In genomic region chr11:59656016-59656415, GRCm38 (mm10) we compare ENCODE assay signal across 10 mouse cellular contexts. TPM values are rescaled to one million over a fixed set of nuclear protein-coding genes. Genes with fewer than 3 reads are reported as not detected.
DNase-seq lines count a peak whose midpoint lies in the region; ATAC-seq and TF ChIP-seq lines count a peak whose summit lies in the region.
"Had no signal": no experiment of that assay in that cellular context is flagged by ENCODE, and none has a peak within 500 bp of the region (broad histone marks: within the 10 kb centered on the region; RNA-seq: fewer than 3 reads in every experiment).

No protein-coding gene starts in this region.

- H3K4me2 ChIP-seq in kidney, postnatal 0 days (ENCODE audit: low read length), result no peak overlapping the region
- no peak overlapping the region for H3K4me2 ChIP-seq in kidney, embryonic 14.5 days (replicated peaks; ENCODE audit: low read depth, low read length)
- no peak overlapping the region for H3K4me2 ChIP-seq in midbrain, embryonic 11.5 days

- 55% methylated on average over 7 of the region's 7 CpGs for WGBS in kidney, postnatal 0 days
- 66% methylated on average over 7 of the region's 7 CpGs for WGBS in kidney, embryonic 14.5 days
- WGBS in midbrain, embryonic 11.5 days, result 78% methylated on average over 7 of the region's 7 CpGs

- H3K9me3 ChIP-seq in kidney, postnatal 0 days (replicated peaks; ENCODE audit: low read length), result no peaks in the 10 kb centered on the region
- no peaks in the 10 kb centered on the region for H3K9me3 ChIP-seq in kidney, embryonic 14.5 days (ENCODE audit: control insufficient read depth, low read length)
- H3K9me3 ChIP-seq in midbrain, embryonic 11.5 days (ENCODE audit: control insufficient read depth, low read length), result no peaks in the 10 kb centered on the region

- ATAC-seq in kidney, postnatal 0 days (replicated peaks; ENCODE audit: low FRiP score, low read depth), result no peak
- no peak for ATAC-seq in kidney, embryonic 14.5 days (ENCODE audit: low FRiP score, low TSS enrichment)
- ATAC-seq in common myeloid progenitor, adult 5-6 weeks (replicated peaks; ENCODE audit: low read depth, poor library complexity, severe bottlenecking), result peak; percentile 38; the same call in 1 of the 2 replicates
- ATAC-seq in midbrain, embryonic 11.5 days (ENCODE audit: low FRiP score), result no peak

- H3K27me3 ChIP-seq in kidney, postnatal 0 days (ENCODE audit: insufficient read depth, low read length), result no peaks in the 10 kb centered on the region
- no peaks in the 10 kb centered on the region for H3K27me3 ChIP-seq in kidney, embryonic 14.5 days (ENCODE audit: control insufficient read depth, insufficient read depth, low read length)
- H3K27me3 ChIP-seq in midbrain, embryonic 11.5 days (ENCODE audit: control insufficient read depth, insufficient read depth, low read length), result no peaks in the 10 kb centered on the region

- no peaks in the 10 kb centered on the region for H3K36me3 ChIP-seq in kidney, postnatal 0 days (ENCODE audit: insufficient read depth, low read length)
- H3K36me3 ChIP-seq in kidney, embryonic 14.5 days (ENCODE audit: control insufficient read depth, insufficient read depth, low read length), result no peaks in the 10 kb centered on the region
- no peaks in the 10 kb centered on the region for H3K36me3 ChIP-seq in midbrain, embryonic 11.5 days (ENCODE audit: control insufficient read depth, insufficient read depth, low read length)

- peak overlapping the region; percentile 54 for H3K27ac ChIP-seq in kidney, postnatal 0 days
- H3K27ac ChIP-seq in kidney, embryonic 14.5 days (ENCODE audit: low read depth, low read length), result no peak overlapping the region
- no peak overlapping the region for H3K27ac ChIP-seq in midbrain, embryonic 11.5 days (ENCODE audit: low read depth, low read length)

- TF ChIP-seq CTCF in kidney, postnatal 0 days (IDR thresholded peaks at IDR 0.05; ENCODE audit: low read depth), result no peak

- no peak overlapping the region for H3K9ac ChIP-seq in kidney, postnatal 0 days (ENCODE audit: low read depth, low read length)
- no peak overlapping the region for H3K9ac ChIP-seq in kidney, embryonic 14.5 days (ENCODE audit: low read depth, low read length)
- H3K9ac ChIP-seq in midbrain, embryonic 11.5 days (ENCODE audit: low read length), result no peak overlapping the region

- no peak overlapping the region for H3K4me3 ChIP-seq in kidney, postnatal 0 days (replicated peaks; ENCODE audit: low read depth, low read length)
- H3K4me3 ChIP-seq in kidney, embryonic 14.5 days (ENCODE audit: low read length), result no peak overlapping the region
- H3K4me3 ChIP-seq in midbrain, embryonic 11.5 days (ENCODE audit: low read depth, low read length), result no peak overlapping the region

- H3K4me1 ChIP-seq in kidney, postnatal 0 days (replicated peaks; ENCODE audit: insufficient read depth, low read length), result peaks cover 9% of the 10 kb centered on the region
- no peaks in the 10 kb centered on the region for H3K4me1 ChIP-seq in kidney, embryonic 14.5 days (ENCODE audit: control insufficient read depth, insufficient read depth, low read length)
- no peaks in the 10 kb centered on the region for H3K4me1 ChIP-seq in midbrain, embryonic 11.5 days (ENCODE audit: control insufficient read depth, insufficient read depth, low read length)

- peak; percentile 96 for DNase-seq in heart, adult 11 months
- no peak for DNase-seq in heart, postnatal 4 days
- DNase-seq in kidney, postnatal 0 days (ENCODE audit: low spot score), result peak; percentile 14
- DNase-seq in lung, postnatal 25 days (ENCODE audit: low spot score), result peak; percentile 63
- DNase-seq in cerebellum, postnatal 14 days, result no peak
- no peak for DNase-seq in midbrain, embryonic 11.5 days (ENCODE audit: low spot score, missing footprints)
- DNase-seq: adrenal gland, postnatal 25 days; right cerebral cortex, postnatal 14 days had no signal

RNA-seq across cellular contexts. Expression of gene Mprip, which starts 5.1 kb away (rescaled TPM):
- 100 to 1,000 TPM; 220 to 241 TPM for total RNA-seq in heart, postnatal 4 days (2021)
- polyA plus RNA-seq in kidney, postnatal 0 days (2015; fragmentation: Nextera tagmentation; extraction: Ambion mirVana), result 67.4 and 76.8 TPM in 2 replicates
- 53.4 and 64.1 TPM in 2 replicates for polyA plus RNA-seq in kidney, embryonic 14.5 days (2014; fragmentation: Nextera tagmentation; extraction: Ambion mirVana)
- total RNA-seq in common myeloid progenitor, adult 5-6 weeks (2017), result 88.3 and 101 TPM in 2 replicates
- 55.9 and 69.5 TPM in 2 replicates for polyA plus RNA-seq in midbrain, embryonic 11.5 days (2014; fragmentation: Nextera tagmentation; extraction: Ambion mirVana)

Comparison
In these comparisons a context has a peak if more than half of its experiments do, and no peak if none do; other contexts are left out.
1. DNase-seq: peak in heart, adult 11 months (single experiment), kidney, postnatal 0 days (single experiment) and lung, postnatal 25 days (single experiment); none in heart, postnatal 4 days (single experiment), cerebellum, postnatal 14 days (0 of 2) and midbrain, embryonic 11.5 days (single experiment).